In genomic region chr12:52120276-52120675, GRCm38 (mm10) we compare ENCODE assay signal across 19 mouse cellular contexts. TPM values are rescaled to one million over a fixed set of nuclear protein-coding genes. Genes with fewer than 3 reads are reported as not detected.
DNase-seq lines count a peak whose midpoint lies in the region; ATAC-seq and TF ChIP-seq lines count a peak whose summit lies in the region.
"Had no signal": no experiment of that assay in that cellular context is flagged by ENCODE, and none has a peak within 500 bp of the region (broad histone marks: within the 10 kb centered on the region; RNA-seq: fewer than 3 reads in every experiment).

No protein-coding gene starts in this region.

- TF ChIP-seq CTCF in layer of hippocampus, adult 2 months (conservative IDR thresholded peaks at IDR 0.05): no peak

- H3K27ac ChIP-seq in layer of hippocampus, adult 2 months: peak overlapping the region; percentile 4; the same call in 1 of the 2 replicates
- H3K27ac ChIP-seq: embryonic facial prominence, embryonic 13.5 days; forebrain, embryonic 13.5 days; heart, embryonic 13.5 days; hindbrain, embryonic 14.5 days had no signal

- no peak for DNase-seq in layer of hippocampus, adult 2 months (ENCODE audit: low spot score in 2 of 2)
- DNase-seq in layer of hippocampus, adult 8-10 months (ENCODE audit: low spot score in 2 of 2): no peak
- DNase-seq in 416B (ENCODE audit: low read depth): peak; percentile 15
- DNase-seq in spleen, adult 18-20 months: no peak
- no peak for DNase-seq in spleen, postnatal 10 days (ENCODE audit: low spot score in 2 of 2)
- DNase-seq: adrenal gland, postnatal 10 days; cerebellum, adult 11-12 months; cerebellum, adult 9-10 months; cerebellum, postnatal 25 days; forebrain, postnatal 0 days; gastrocnemius, postnatal 14 days; heart, postnatal 4 days had no signal

- H3K4me3 ChIP-seq in layer of hippocampus, adult 2 months: no peak overlapping the region
- H3K4me3 ChIP-seq: embryonic facial prominence, embryonic 13.5 days; forebrain, embryonic 13.5 days; heart, embryonic 13.5 days had no signal

- peak; percentile 89 for ATAC-seq in common myeloid progenitor, adult 5-6 weeks (replicated peaks; ENCODE audit: low read depth, poor library complexity, severe bottlenecking)
- peak; percentile 87 for ATAC-seq in megakaryocyte, adult 5-6 weeks (ENCODE audit: poor library complexity, severe bottlenecking)
- ATAC-seq in megakaryocyte-erythroid progenitor cell, adult 5-6 weeks (replicated peaks; ENCODE audit: low FRiP score, low TSS enrichment, poor library complexity, severe bottlenecking): no peak
- ATAC-seq: forebrain, embryonic 13.5 days; forebrain, postnatal 0 days had no signal

RNA-seq across cellular contexts. Expression of gene Nubpl, which starts 22.7 kb away (rescaled TPM):
- total RNA-seq in layer of hippocampus, adult 2 months (2021): 1 to 10 TPM; 5.2 to 5.7 TPM
- total RNA-seq in layer of hippocampus, adult 8-10 months (2022): 1 to 10 TPM; 4.0 to 5.1 (median 4.9) TPM
- 4.4 and 4.5 TPM in 2 replicates for total RNA-seq in common myeloid progenitor, adult 5-6 weeks (2017)
- total RNA-seq in megakaryocyte, adult 5-6 weeks (2015): 1.8 and 2.9 TPM in 2 replicates
- 1.5 and 3.6 TPM in 2 replicates for total RNA-seq in megakaryocyte, adult 5-6 weeks (2017)
- 7.5 and 8.8 TPM in 2 replicates for total RNA-seq in megakaryocyte-erythroid progenitor cell, adult 5-6 weeks (2014; fragmentation: Nextera tagmentation)
- 5.2 and 9.4 TPM in 2 replicates for total RNA-seq in megakaryocyte-erythroid progenitor cell, adult 5-6 weeks (2017)
